Mouse (Mus musculus): ENCODE measurements around the gene Hs2st1.

GRCm38 (mm10) chr3:144466108-144466678 lies 103.8 kb downstream of the Hs2st1 start:
- TF ChIP-seq BHLHE40 (IDR thresholded peaks at IDR 0.05; ENCODE audit: low read depth, low read length) (no peak; the same call in 1 of the 2 replicates), EP300 (IDR thresholded peaks at IDR 0.05; ENCODE audit: low read length) (peak; percentile 67), CTCF (conservative IDR thresholded peaks at IDR 0.05 in 1 of 2, IDR thresholded peaks at IDR 0.05 in 1 of 2; ENCODE audit: low read depth in 2 of 2, low read length in 2 of 2) (no peak), POLR2A (IDR thresholded peaks at IDR 0.05; ENCODE audit: low read depth, low read length) (no peak), CHD2 (IDR thresholded peaks at IDR 0.05; ENCODE audit: low read length) (no peak), ZNF384 (IDR thresholded peaks at IDR 0.05; ENCODE audit: low read depth, low read length) (no peak), ZKSCAN1 (IDR thresholded peaks at IDR 0.05; ENCODE audit: borderline replicate concordance, low read depth, low read length) (no peak), SIN3A (IDR thresholded peaks at IDR 0.05; ENCODE audit: low read length) (no peak), JUND (conservative IDR thresholded peaks at IDR 0.05; ENCODE audit: low read depth, low read length) (no peak), MEF2A (IDR thresholded peaks at IDR 0.05; ENCODE audit: borderline replicate concordance, low read depth, low read length) (no peak; the same call in 1 of the 2 replicates), UBTF (IDR thresholded peaks at IDR 0.05; ENCODE audit: low read depth, low read length) (no peak), RCOR1 (conservative IDR thresholded peaks at IDR 0.05; ENCODE audit: low read depth, low read length) (no peak), MXI1 (IDR thresholded peaks at IDR 0.05; ENCODE audit: low read depth, low read length) (no peak), HCFC1 (IDR thresholded peaks at IDR 0.05; ENCODE audit: low read depth, low read length) (no peak)

All from CH12.LX (cell line).